Mouse (Mus musculus) lung, adult 2 months (tissue): ENCODE measurements around the gene Fbxl17.

Experiments
- CTCF ChIP-seq: fragments of 200-500 bp; IDR thresholded peaks from 2 replicates; pipeline ENCODE4 v1.5.1; 2011; ENCODE audit warnings: mild to moderate bottlenecking, low read length, control low read depth; ENCODE audit not compliant: insufficient read depth
- POLR2A ChIP-seq: fragments of 200-500 bp; IDR thresholded peaks from 2 replicates; pipeline ENCODE4 v1.6.1; 2011; ENCODE audit warnings: low read depth, mild to moderate bottlenecking, control low read depth, low read length, borderline replicate concordance; ENCODE audit errors: extremely low read depth

GRCm38 (mm10) chr17:63176411-63176810 lies 323.4 kb downstream of the Fbxl17 start:
- TF ChIP-seq CTCF (no peak), POLR2A (no peak)
